Mouse (Mus musculus) liver, adult 2 months (tissue): Measurements from ENCODE around the gene Dazap2.

Experiments
- CTCF ChIP-seq: fragments of 200-500 bp; IDR thresholded peaks from 2 replicates; pipeline ENCODE4 v1.5.1; 2011; ENCODE audit warnings: low read depth, low read length, control low read depth
- POLR2A ChIP-seq: fragments of 200-500 bp; IDR thresholded peaks from 2 replicates; pipeline ENCODE4 v1.6.1; 2011; ENCODE audit warnings: low read length, control low read depth; ENCODE audit not compliant: insufficient read depth; ENCODE audit errors: extremely low read depth

DNA sequence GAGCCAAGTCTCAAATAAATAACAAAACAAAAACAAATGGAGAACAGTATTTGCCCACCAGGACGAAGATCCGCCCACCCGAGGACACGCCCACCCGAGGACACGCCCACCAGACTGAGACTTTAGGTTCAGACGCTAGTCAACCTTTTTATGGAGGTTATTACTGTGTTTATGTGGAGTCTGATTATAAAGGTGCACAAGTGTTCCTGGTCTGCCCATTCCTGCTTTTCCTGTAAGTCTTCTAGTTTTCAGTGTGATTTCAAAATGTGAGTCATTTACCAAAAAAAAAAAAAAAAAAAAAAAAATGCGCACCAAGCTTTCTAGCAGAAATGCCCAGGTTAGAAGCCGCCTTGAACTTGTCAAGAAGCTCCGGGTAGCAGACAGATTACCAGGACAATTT lies 12.1 kb downstream of the Dazap2 start:
- TF ChIP-seq CTCF (no peak), POLR2A (no peak)
